Mouse (Mus musculus): ENCODE results near the gene Bag1. TPM values are rescaled to one million over a fixed set of nuclear protein-coding genes. Genes with fewer than 3 reads are reported as not detected.

The Bag1 gene
- polyA plus RNA-seq (2015; fragmentation: Nextera tagmentation; extraction: Ambion mirVana): 189 and 218 TPM in 2 replicates

GRCm38 (mm10) chr4:40948160-40948708 lies at the start of gene Bag1, which contains the start of gene Chmp5:
Gene Bag1 (minus strand): TSS chr4:40948294.
Gene Chmp5 (plus strand): TSS chr4:40948407.
- Histone ChIP-seq H3K4me1 (ENCODE audit: control insufficient read depth, insufficient read depth, low read length) (peaks cover 18% of the 10 kb centered on the region), H3K9me3 (replicated peaks; ENCODE audit: control insufficient read depth, low read length) (no peaks in the 10 kb centered on the region), H3K9ac (ENCODE audit: low read length) (peak within 1 kb of the TSS; percentile 95), H3K4me2 (ENCODE audit: low read depth, low read length) (peak within 1 kb of the TSS; percentile 86), H3K36me3 (ENCODE audit: control insufficient read depth, insufficient read depth) (peaks cover 39% of the 10 kb centered on the region), H3K27me3 (ENCODE audit: control insufficient read depth, insufficient read depth, low read length) (no peaks in the 10 kb centered on the region), H3K27ac (ENCODE audit: low read length) (peak within 1 kb of the TSS; percentile 93), H3K4me3 (ENCODE audit: low read length) (peak within 1 kb of the TSS; percentile 95)
- WGBS: under 1% methylated on average over 50 of the region's 50 CpGs
- ATAC-seq (replicated peaks; ENCODE audit: extremely low read depth, insufficient read depth, low FRiP score): peak; percentile 98

- no peaks in the 10 kb centered on the region for H3K9me3 ChIP-seq (replicated peaks; ENCODE audit: control insufficient read depth, low read length)
- H3K27ac ChIP-seq (ENCODE audit: low read length): no peak overlapping the region
- H3K9ac ChIP-seq (ENCODE audit: low read length): no peak overlapping the region
- H3K4me2 ChIP-seq (ENCODE audit: low read depth, low read length): no peak overlapping the region
- peaks cover 75% of the 10 kb centered on the region for H3K36me3 ChIP-seq (ENCODE audit: control insufficient read depth, insufficient read depth)
- 91% methylated on average over 6 of the region's 6 CpGs for WGBS
- H3K27me3 ChIP-seq (ENCODE audit: control insufficient read depth, insufficient read depth, low read length): no peaks in the 10 kb centered on the region
- H3K4me1 ChIP-seq (ENCODE audit: control insufficient read depth, insufficient read depth, low read length): no peaks in the 10 kb centered on the region
- ATAC-seq (replicated peaks; ENCODE audit: extremely low read depth, insufficient read depth, low FRiP score): no peak
- no peak overlapping the region for H3K4me3 ChIP-seq (ENCODE audit: low read length)
Observed at GRCm38 (mm10) chr4:40996302-40996701, 48.2 kb upstream of the Bag1 start.

- ATAC-seq (replicated peaks; ENCODE audit: extremely low read depth, insufficient read depth, low FRiP score): no peak
- 90% methylated on average over 6 of the region's 6 CpGs for WGBS
- H3K9me3 ChIP-seq (replicated peaks; ENCODE audit: control insufficient read depth, low read length): no peaks in the 10 kb centered on the region
- H3K36me3 ChIP-seq (ENCODE audit: control insufficient read depth, insufficient read depth): peaks cover 67% of the 10 kb centered on the region
- H3K4me1 ChIP-seq (ENCODE audit: control insufficient read depth, insufficient read depth, low read length): no peaks in the 10 kb centered on the region
- H3K27me3 ChIP-seq (ENCODE audit: control insufficient read depth, insufficient read depth, low read length): no peaks in the 10 kb centered on the region
- no peak overlapping the region for H3K27ac ChIP-seq (ENCODE audit: low read length)
- no peak overlapping the region for H3K4me2 ChIP-seq (ENCODE audit: low read depth, low read length)
- H3K4me3 ChIP-seq (ENCODE audit: low read length): no peak overlapping the region
- H3K9ac ChIP-seq (ENCODE audit: low read length): no peak overlapping the region
Observed at GRCm38 (mm10) chr4:40989633-40990032, 41.5 kb upstream of the Bag1 start.

- 53% methylated on average over 1 of the region's 1 CpGs for WGBS
- 0 out of 2 replicates have a peak, but pooled peaks have one; percentile 23 for ATAC-seq (replicated peaks; ENCODE audit: extremely low read depth, insufficient read depth, low FRiP score)
- no peaks in the 10 kb centered on the region for H3K9me3 ChIP-seq (replicated peaks; ENCODE audit: control insufficient read depth, low read length)
- peak overlapping the region; percentile 60 for H3K27ac ChIP-seq (ENCODE audit: low read length)
- no peak overlapping the region for H3K4me3 ChIP-seq (ENCODE audit: low read length)
- H3K4me2 ChIP-seq (ENCODE audit: low read depth, low read length): no peak overlapping the region
- H3K4me1 ChIP-seq (ENCODE audit: control insufficient read depth, insufficient read depth, low read length): peaks cover 7% of the 10 kb centered on the region
- H3K27me3 ChIP-seq (ENCODE audit: control insufficient read depth, insufficient read depth, low read length): no peaks in the 10 kb centered on the region
- no peak overlapping the region for H3K9ac ChIP-seq (ENCODE audit: low read length)
- peaks cover 39% of the 10 kb centered on the region for H3K36me3 ChIP-seq (ENCODE audit: control insufficient read depth, insufficient read depth)
Observed at GRCm38 (mm10) chr4:40983686-40984085, 35.6 kb upstream of the Bag1 start.

- ATAC-seq (replicated peaks; ENCODE audit: extremely low read depth, insufficient read depth, low FRiP score): no peak
Observed at GRCm38 (mm10) chr4:40982486-40982885, 34.4 kb upstream of the Bag1 start.

GRCm38 (mm10) chr4:40979430-40979829 lies 31.3 kb upstream of the Bag1 start:
- H3K27me3 ChIP-seq (ENCODE audit: control insufficient read depth, insufficient read depth, low read length): no peaks in the 10 kb centered on the region
- peaks cover 34% of the 10 kb centered on the region for H3K36me3 ChIP-seq (ENCODE audit: control insufficient read depth, insufficient read depth)
- 97% methylated on average over 1 of the region's 1 CpGs for WGBS

More at GRCm38 (mm10) chr4:40982486-40982885, 34.4 kb upstream of the Bag1 start:
- peaks cover 7% of the 10 kb centered on the region for H3K4me1 ChIP-seq (ENCODE audit: control insufficient read depth, insufficient read depth, low read length)
- H3K4me3 ChIP-seq (ENCODE audit: low read length): no peak overlapping the region
- H3K27ac ChIP-seq (ENCODE audit: low read length): no peak overlapping the region
- H3K9ac ChIP-seq (ENCODE audit: low read length): no peak overlapping the region
- peaks cover 42% of the 10 kb centered on the region for H3K36me3 ChIP-seq (ENCODE audit: control insufficient read depth, insufficient read depth)
- no peaks in the 10 kb centered on the region for H3K9me3 ChIP-seq (replicated peaks; ENCODE audit: control insufficient read depth, low read length)
- WGBS: 55% methylated on average over 3 of the region's 3 CpGs
- no peaks in the 10 kb centered on the region for H3K27me3 ChIP-seq (ENCODE audit: control insufficient read depth, insufficient read depth, low read length)
- H3K4me2 ChIP-seq (ENCODE audit: low read depth, low read length): no peak overlapping the region

GRCm38 (mm10) chr4:40976651-40977050 lies 28.6 kb upstream of the Bag1 start:
- no peak for ATAC-seq (replicated peaks; ENCODE audit: extremely low read depth, insufficient read depth, low FRiP score)
- Histone ChIP-seq H3K4me1 (ENCODE audit: control insufficient read depth, insufficient read depth, low read length) (peaks cover 12% of the 10 kb centered on the region), H3K9ac (ENCODE audit: low read length) (no peak overlapping the region), H3K4me3 (ENCODE audit: low read length) (no peak overlapping the region), H3K27me3 (ENCODE audit: control insufficient read depth, insufficient read depth, low read length) (no peaks in the 10 kb centered on the region), H3K27ac (ENCODE audit: low read length) (no peak overlapping the region), H3K36me3 (ENCODE audit: control insufficient read depth, insufficient read depth) (peaks cover 34% of the 10 kb centered on the region), H3K4me2 (ENCODE audit: low read depth, low read length) (no peak overlapping the region), H3K9me3 (replicated peaks; ENCODE audit: control insufficient read depth, low read length) (no peaks in the 10 kb centered on the region)
- 89% methylated on average over 10 of the region's 10 CpGs for WGBS

More at GRCm38 (mm10) chr4:40979430-40979829, 31.3 kb upstream of the Bag1 start:
- peaks cover 7% of the 10 kb centered on the region for H3K4me1 ChIP-seq (ENCODE audit: control insufficient read depth, insufficient read depth, low read length)
- no peaks in the 10 kb centered on the region for H3K9me3 ChIP-seq (replicated peaks; ENCODE audit: control insufficient read depth, low read length)
- no peak overlapping the region for H3K27ac ChIP-seq (ENCODE audit: low read length)
- H3K4me2 ChIP-seq (ENCODE audit: low read depth, low read length): no peak overlapping the region
- H3K4me3 ChIP-seq (ENCODE audit: low read length): no peak overlapping the region
- ATAC-seq (replicated peaks; ENCODE audit: extremely low read depth, insufficient read depth, low FRiP score): no peak
- H3K9ac ChIP-seq (ENCODE audit: low read length): no peak overlapping the region

- H3K27ac ChIP-seq (ENCODE audit: low read length): no peak overlapping the region
- H3K9ac ChIP-seq (ENCODE audit: low read length): no peak overlapping the region
- peaks cover 12% of the 10 kb centered on the region for H3K4me1 ChIP-seq (ENCODE audit: control insufficient read depth, insufficient read depth, low read length)
- H3K4me2 ChIP-seq (ENCODE audit: low read depth, low read length): no peak overlapping the region
- WGBS: 89% methylated on average over 3 of the region's 3 CpGs
- H3K4me3 ChIP-seq (ENCODE audit: low read length): no peak overlapping the region
- peaks cover 34% of the 10 kb centered on the region for H3K36me3 ChIP-seq (ENCODE audit: control insufficient read depth, insufficient read depth)
- no peaks in the 10 kb centered on the region for H3K27me3 ChIP-seq (ENCODE audit: control insufficient read depth, insufficient read depth, low read length)
- H3K9me3 ChIP-seq (replicated peaks; ENCODE audit: control insufficient read depth, low read length): no peaks in the 10 kb centered on the region
- no peak for ATAC-seq (replicated peaks; ENCODE audit: extremely low read depth, insufficient read depth, low FRiP score)
Observed at GRCm38 (mm10) chr4:40975678-40976077, 27.6 kb upstream of the Bag1 start.

- Histone ChIP-seq H3K9me3 (replicated peaks; ENCODE audit: control insufficient read depth, low read length) (no peaks in the 10 kb centered on the region), H3K4me3 (ENCODE audit: low read length) (no peak overlapping the region), H3K4me1 (ENCODE audit: control insufficient read depth, insufficient read depth, low read length) (peaks cover 20% of the 10 kb centered on the region), H3K9ac (ENCODE audit: low read length) (no peak overlapping the region), H3K4me2 (ENCODE audit: low read depth, low read length) (no peak overlapping the region), H3K27ac (ENCODE audit: low read length) (no peak overlapping the region), H3K27me3 (ENCODE audit: control insufficient read depth, insufficient read depth, low read length) (no peaks in the 10 kb centered on the region), H3K36me3 (ENCODE audit: control insufficient read depth, insufficient read depth) (peaks cover 23% of the 10 kb centered on the region)
- no peak for ATAC-seq (replicated peaks; ENCODE audit: extremely low read depth, insufficient read depth, low FRiP score)
- WGBS: 95% methylated on average over 1 of the region's 1 CpGs
Observed at GRCm38 (mm10) chr4:40974011-40974410, 25.9 kb upstream of the Bag1 start.

All from heart, embryonic 16.5 days (tissue).